Mouse (Mus musculus) bone marrow, adult 2 months (tissue): ENCODE data around the gene Gsk3a.

Experiments used
- CTCF ChIP-seq: fragments of 200-500 bp; IDR thresholded peaks from 2 replicates; pipeline ENCODE4 v1.5.1; 2011; ENCODE audit warnings: low read length, control low read depth; ENCODE audit not compliant: control insufficient read depth, insufficient read depth
- POLR2A ChIP-seq: fragments of 200-500 bp; IDR thresholded peaks from 2 replicates; pipeline ENCODE4 v1.6.1; 2011; ENCODE audit warnings: low read depth, mild to moderate bottlenecking, control low read depth, low read length, borderline replicate concordance; ENCODE audit not compliant: control insufficient read depth

- no peak for TF ChIP-seq CTCF
- no peak for TF ChIP-seq POLR2A
These were observed 27.2 kb downstream of the Gsk3a start for GRCm38 (mm10) chr7:25210482-25210881.
